Mouse (Mus musculus): ENCODE measurements at regions not wholly inside any gene's neighbourhood (a gene's known extent, or its start where the extent isn't known, plus 50 kb on each side); places are given as distances from the start of the nearest gene placed in this dataset.

GRCm38 (mm10) chr7:117912453-117912852 lies 203.5 kb downstream of the Rps15a start:
- TF ChIP-seq CTCF (IDR thresholded peaks at IDR 0.05; ENCODE audit: control insufficient read depth, insufficient read depth, low read length) (no peak), POLR2A (IDR thresholded peaks at IDR 0.05; ENCODE audit: borderline replicate concordance, control insufficient read depth, low read depth, low read length) (no peak)

Data from bone marrow, adult 2 months (tissue).